Mouse (Mus musculus) monocyte, adult 2 months (primary cell): ENCODE results near the gene Pyroxd1.
"Not testable (repeated sequence)": the region's sequence is repeated elsewhere in the genome, so short reads cannot be mapped to it uniquely, and the experiment has no call there.

ENCODE experiments used
- DNase-seq, 2 experiments: peaks; one replicate each; pipeline ENCODE4 v3.0.0; 2022; ENCODE audit warnings: low spot score in 2 of 2, low read depth in 1 of 2

Pyroxd1 gene

GRCm38 (mm10) chr6:142345440-142346038 lies at the start of gene Pyroxd1:
TSS of gene Pyroxd1 (plus strand) at chr6:142345654.
- DNase-seq, result peak; percentile 55 to 63

GRCm38 (mm10) chr6:142298098-142298497 lies 47.4 kb upstream of the Pyroxd1 start, which contains the start of gene Iapp:
TSS of gene Iapp (plus strand) at chr6:142298423.
- DNase-seq, result no peak

- no peak for DNase-seq
Observed at GRCm38 (mm10) chr6:142305076-142305475, 40.4 kb upstream of the Pyroxd1 start.

GRCm38 (mm10) chr6:142314285-142314684 lies 31.2 kb upstream of the Pyroxd1 start:
- DNase-seq, result no peak

GRCm38 (mm10) chr6:142317106-142317505 lies 28.3 kb upstream of the Pyroxd1 start:
- no peak for DNase-seq

- DNase-seq, result no peak
Observed at GRCm38 (mm10) chr6:142322881-142323280, 22.6 kb upstream of the Pyroxd1 start, which contains the start of gene Slco1a5. TSS of gene Slco1a5 (minus strand) at chr6:142322981.

GRCm38 (mm10) chr6:142326598-142326997 lies 18.9 kb upstream of the Pyroxd1 start:
- DNase-seq, result no peak

GRCm38 (mm10) chr6:142329201-142329600 lies 16.3 kb upstream of the Pyroxd1 start:
- DNase-seq, result no peak

GRCm38 (mm10) chr6:142338961-142339360 lies 6.5 kb upstream of the Pyroxd1 start:
- no peak for DNase-seq

GRCm38 (mm10) chr6:142339576-142339975 lies 5.9 kb upstream of the Pyroxd1 start:
- no peak for DNase-seq

GRCm38 (mm10) chr6:142343561-142343960 lies 1.9 kb upstream of the Pyroxd1 start:
- no peak for DNase-seq

- DNase-seq, result no peak
Observed at GRCm38 (mm10) chr6:142346181-142347110, 992 bp downstream of the Pyroxd1 start.

- DNase-seq, result no peak
Observed at GRCm38 (mm10) chr6:142347431-142348385, 2.3 kb downstream of the Pyroxd1 start.

GRCm38 (mm10) chr6:142352099-142352498 lies 6.6 kb downstream of the Pyroxd1 start:
- not testable (repeated sequence) for DNase-seq

- no peak for DNase-seq
Observed at GRCm38 (mm10) chr6:142357106-142357505, 11.7 kb downstream of the Pyroxd1 start.

GRCm38 (mm10) chr6:142362036-142362435 lies 16.6 kb downstream of the Pyroxd1 start:
- DNase-seq, result no peak

GRCm38 (mm10) chr6:142363019-142363576 lies 17.6 kb downstream of the Pyroxd1 start:
- DNase-seq, result no peak

GRCm38 (mm10) chr6:142365742-142366472 lies 20.5 kb downstream of the Pyroxd1 start:
- no peak for DNase-seq

- DNase-seq, result no peak
Observed at GRCm38 (mm10) chr6:142366473-142367018, 21.1 kb downstream of the Pyroxd1 start.

GRCm38 (mm10) chr6:142367565-142367964 lies 22.1 kb downstream of the Pyroxd1 start:
- DNase-seq, result no peak
